Mouse (Mus musculus) lung, embryonic 14.5 days (tissue): ENCODE data around the gene Cdh13. TPM values are rescaled to one million over a fixed set of nuclear protein-coding genes. Genes with fewer than 3 reads are reported as not detected.
A peak's percentile ranks its signal among the peaks of the same experiment; 100 is the strongest.

Experiments used
- ATAC-seq: fragments of 200-750 bp; cut with Nextera tagmentation; 2 replicates; pipeline ENCODE4 v1.8.0; 2017; ENCODE audit warnings: mild to moderate bottlenecking, moderate TSS enrichment, moderate library complexity; ENCODE audit not compliant: insufficient read depth
- DNase-seq: peaks from one replicate; pipeline ENCODE4 v3.0.0-alpha.2; 2015
- H3K27ac ChIP-seq: fragments of 300-500 bp; sonication (generic); 2 replicates; pipeline ENCODE4 v1.5.1; 2014; ENCODE audit warnings: low read depth, mild to moderate bottlenecking, moderate library complexity
- H3K27me3 ChIP-seq: fragments of 300-500 bp; sonication (generic); 2 replicates; pipeline ENCODE4 v1.6.1; 2014; ENCODE audit warnings: low read length, control low read depth; ENCODE audit not compliant: insufficient read depth
- H3K36me3 ChIP-seq: fragments of 300-500 bp; sonication (generic); 2 replicates; pipeline ENCODE4 v1.6.1; 2014; ENCODE audit warnings: control low read depth; ENCODE audit not compliant: insufficient read depth
- H3K4me1 ChIP-seq: fragments of 300-500 bp; sonication (generic); 2 replicates; pipeline ENCODE4 v1.6.1; 2014; ENCODE audit warnings: antibody characterized with exemption, control low read depth; ENCODE audit not compliant: insufficient read depth
- H3K4me2 ChIP-seq: fragments of 300-500 bp; sonication (generic); 2 replicates; pipeline ENCODE4 v1.6.1; 2014; ENCODE audit warnings: mild to moderate bottlenecking
- H3K4me3 ChIP-seq: fragments of 300-500 bp; sonication (generic); 2 replicates; pipeline ENCODE4 v1.5.1; 2014; ENCODE audit warnings: low read depth, low read length
- H3K9ac ChIP-seq: fragments of 300-500 bp; sonication (generic); 2 replicates; pipeline ENCODE4 v1.6.1; 2014
- H3K9me3 ChIP-seq: fragments of 300-500 bp; sonication (generic); 2 replicates; pipeline ENCODE4 v1.6.1; 2016; ENCODE audit warnings: low read depth, low read length, control low read depth
- CTCF ChIP-seq: IDR thresholded peaks from 2 replicates; pipeline ENCODE4 v1.5.1; 2016; ENCODE audit warnings: antibody characterized with exemption, low read depth
- WGBS: fragments of 180-500 bp; shearing (Covaris S2); extraction: QIAGEN DNeasy Blood & Tissue Kit; methylation state at CpG from one replicate; pipeline ENCODE4 v1.1.7; 2014; 5-methylcytosine and 5-hydroxymethylcytosine counted together
- polyA plus RNA-seq: library from polyadenylated mRNA; unstranded; fragments of >200 nt; fragmentation: Nextera tagmentation; extraction: Ambion mirVana; gene quantifications from 2 replicates; pipeline ENCODE4 v1.2.1, GENCODE M21; 2014

The Cdh13 gene
- polyA plus RNA-seq: 1.2 and 3.1 TPM in 2 replicates

GRCm38 (mm10) chr8:118283600-118284111, at the start of gene Cdh13:
Gene Cdh13 (plus strand): TSS chr8:118283733.
- H3K9ac ChIP-seq: peak within 1 kb of the TSS; percentile 46
- H3K36me3 ChIP-seq: no peaks in the 10 kb centered on the region
- 1% methylated on average over 33 of the region's 33 CpGs for WGBS
- H3K4me2 ChIP-seq: peak within 1 kb of the TSS; percentile 80
- ATAC-seq (peak; percentile 32; the same call in 1 of the 2 replicates), DNase-seq (peak; percentile 68)
- no peaks in the 10 kb centered on the region for H3K4me1 ChIP-seq
- H3K9me3 ChIP-seq: no peaks in the 10 kb centered on the region
- H3K27me3 ChIP-seq: peaks cover 33% of the 10 kb centered on the region
- no peak within 1 kb of the TSS for H3K27ac ChIP-seq
- no peak for TF ChIP-seq CTCF
- peak within 1 kb of the TSS; percentile 44 for H3K4me3 ChIP-seq

- Histone ChIP-seq H3K9ac (no peak overlapping the region), H3K36me3 (no peaks in the 10 kb centered on the region), H3K9me3 (no peaks in the 10 kb centered on the region), H3K27me3 (no peaks in the 10 kb centered on the region), H3K27ac (no peak overlapping the region), H3K4me3 (no peak overlapping the region), H3K4me1 (no peaks in the 10 kb centered on the region), H3K4me2 (no peak overlapping the region)
- 59% methylated on average over 7 of the region's 7 CpGs for WGBS
- ATAC-seq: no peak
- DNase-seq: no peak
- no peak for TF ChIP-seq CTCF
These were observed 47.9 kb upstream of the Cdh13 start for GRCm38 (mm10) chr8:118235626-118236025.

- Histone ChIP-seq H3K4me3 (no peak overlapping the region), H3K27me3 (no peaks in the 10 kb centered on the region), H3K9ac (no peak overlapping the region), H3K4me2 (no peak overlapping the region), H3K36me3 (no peaks in the 10 kb centered on the region), H3K4me1 (no peaks in the 10 kb centered on the region), H3K9me3 (no peaks in the 10 kb centered on the region), H3K27ac (no peak overlapping the region)
- DNase-seq: peak; percentile 26
- 64% methylated on average over 11 of the region's 11 CpGs for WGBS
- TF ChIP-seq CTCF: 0 out of 2 replicates have a peak, but pooled peaks have one; percentile 24
- ATAC-seq: no peak
These were observed 46.3 kb upstream of the Cdh13 start for GRCm38 (mm10) chr8:118237150-118237620.

GRCm38 (mm10) chr8:118238156-118238555, 45.4 kb upstream of the Cdh13 start:
- H3K9me3 ChIP-seq: no peaks in the 10 kb centered on the region
- H3K4me3 ChIP-seq: no peak overlapping the region
- ATAC-seq (no peak), DNase-seq (no peak)
- H3K27me3 ChIP-seq: no peaks in the 10 kb centered on the region
- H3K36me3 ChIP-seq: no peaks in the 10 kb centered on the region
- no peak overlapping the region for H3K27ac ChIP-seq
- no peak overlapping the region for H3K4me2 ChIP-seq
- WGBS: 64% methylated on average over 5 of the region's 5 CpGs
- no peaks in the 10 kb centered on the region for H3K4me1 ChIP-seq
- H3K9ac ChIP-seq: no peak overlapping the region
- no peak for TF ChIP-seq CTCF

- Histone ChIP-seq H3K27me3 (no peaks in the 10 kb centered on the region), H3K27ac (no peak overlapping the region), H3K9me3 (no peaks in the 10 kb centered on the region), H3K4me1 (no peaks in the 10 kb centered on the region), H3K4me2 (no peak overlapping the region), H3K4me3 (no peak overlapping the region), H3K9ac (no peak overlapping the region), H3K36me3 (no peaks in the 10 kb centered on the region)
- 48% methylated on average over 1 of the region's 1 CpGs for WGBS
- no peak for DNase-seq
- TF ChIP-seq CTCF: no peak
- ATAC-seq: no peak
These were observed 44.3 kb upstream of the Cdh13 start for GRCm38 (mm10) chr8:118239186-118239585.

- H3K9me3 ChIP-seq: no peaks in the 10 kb centered on the region
- H3K4me2 ChIP-seq: no peak overlapping the region
- no peak for ATAC-seq
- 84% methylated on average over 5 of the region's 5 CpGs for WGBS
- H3K36me3 ChIP-seq: no peaks in the 10 kb centered on the region
- no peak overlapping the region for H3K27ac ChIP-seq
- H3K9ac ChIP-seq: no peak overlapping the region
- no peak for TF ChIP-seq CTCF
- H3K4me3 ChIP-seq: no peak overlapping the region
- no peaks in the 10 kb centered on the region for H3K4me1 ChIP-seq
- DNase-seq: no peak
- H3K27me3 ChIP-seq: no peaks in the 10 kb centered on the region
These were observed 34.2 kb upstream of the Cdh13 start for GRCm38 (mm10) chr8:118249319-118249718.

DNA sequence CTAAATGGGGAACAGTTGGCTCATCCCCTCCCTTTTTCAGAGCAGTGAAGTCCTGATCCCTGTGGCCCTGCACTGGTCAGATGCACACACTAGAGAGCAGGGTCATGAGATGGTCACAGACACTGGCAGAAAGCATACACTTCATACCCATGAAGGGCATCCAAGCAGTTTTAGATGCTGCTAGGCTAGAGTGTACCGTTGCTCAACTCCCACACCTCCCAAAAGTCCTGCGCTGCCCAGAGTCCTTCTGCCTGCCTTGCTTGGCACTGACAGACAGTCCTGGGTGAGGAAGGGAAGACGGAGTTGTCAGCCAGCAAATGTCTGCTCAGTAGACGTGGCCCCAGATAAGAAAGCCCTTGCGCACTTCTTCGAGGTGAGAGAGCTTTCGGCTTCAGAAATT, 33.6 kb upstream of the Cdh13 start:
- H3K27ac ChIP-seq: no peak overlapping the region
- H3K36me3 ChIP-seq: no peaks in the 10 kb centered on the region
- no peak overlapping the region for H3K4me3 ChIP-seq
- no peak for DNase-seq
- no peaks in the 10 kb centered on the region for H3K9me3 ChIP-seq
- no peak for TF ChIP-seq CTCF
- ATAC-seq: no peak
- no peak overlapping the region for H3K4me2 ChIP-seq
- 68% methylated on average over 7 of the region's 7 CpGs for WGBS
- no peaks in the 10 kb centered on the region for H3K4me1 ChIP-seq
- no peaks in the 10 kb centered on the region for H3K27me3 ChIP-seq
- H3K9ac ChIP-seq: no peak overlapping the region
